ENCODE assay signal across 22 mouse cellular contexts in the genomic region with DNA sequence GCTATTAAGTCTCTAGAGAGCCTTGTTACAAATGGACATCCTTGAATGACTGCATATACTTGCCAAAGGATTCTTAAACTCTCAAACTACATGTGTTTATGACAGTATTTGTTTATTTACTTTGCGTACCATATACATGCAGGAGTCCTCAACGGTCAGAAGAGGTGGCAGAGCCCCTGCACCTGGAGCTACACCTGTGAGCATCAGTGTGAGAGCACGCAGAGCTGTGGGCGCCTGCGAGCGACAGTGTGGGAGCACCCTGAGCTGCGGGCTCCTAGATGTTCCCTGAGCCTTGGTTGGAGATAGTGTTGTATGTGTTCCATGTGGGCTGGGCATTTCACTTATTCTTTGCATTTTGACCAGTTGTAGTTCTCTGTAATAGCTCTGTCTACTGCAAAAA. TPM values are rescaled to one million over a fixed set of nuclear protein-coding genes. Genes with fewer than 3 reads are reported as not detected.
A peak's percentile ranks its signal among the peaks of the same experiment; 100 is the strongest.
DNase-seq lines count a peak whose midpoint lies in the region; ATAC-seq and TF ChIP-seq lines count a peak whose summit lies in the region.
"Had no signal": no experiment of that assay in that cellular context is flagged by ENCODE, and none has a peak within 500 bp of the region (broad histone marks: within the 10 kb centered on the region; RNA-seq: fewer than 3 reads in every experiment).

No protein-coding gene starts in this region.

- no peak overlapping the region for H3K9ac ChIP-seq in intestine, embryonic 14.5 days (ENCODE audit: low read length)
- H3K9ac ChIP-seq in intestine, postnatal 0 days (ENCODE audit: low read depth, low read length): no peak overlapping the region
- no peak overlapping the region for H3K9ac ChIP-seq in midbrain, embryonic 14.5 days (replicated peaks; ENCODE audit: low read length)
- H3K9ac ChIP-seq in midbrain, embryonic 16.5 days (ENCODE audit: low read depth, low read length): no peak overlapping the region
- no peak overlapping the region for H3K9ac ChIP-seq in hindbrain, embryonic 13.5 days
- H3K9ac ChIP-seq: embryonic facial prominence, embryonic 13.5 days; embryonic facial prominence, embryonic 15.5 days; forebrain, embryonic 12.5 days had no signal

- no peaks in the 10 kb centered on the region for H3K9me3 ChIP-seq in intestine, embryonic 14.5 days (ENCODE audit: control insufficient read depth, low read length)
- H3K9me3 ChIP-seq in intestine, postnatal 0 days (ENCODE audit: control insufficient read depth): no peaks in the 10 kb centered on the region
- no peaks in the 10 kb centered on the region for H3K9me3 ChIP-seq in midbrain, embryonic 14.5 days (ENCODE audit: control insufficient read depth, low read length)
- H3K9me3 ChIP-seq in midbrain, embryonic 16.5 days (replicated peaks; ENCODE audit: control insufficient read depth, low read length, poor library complexity, severe bottlenecking): no peaks in the 10 kb centered on the region
- H3K9me3 ChIP-seq in hindbrain, embryonic 13.5 days: no peaks in the 10 kb centered on the region
- H3K9me3 ChIP-seq: embryonic facial prominence, embryonic 13.5 days; embryonic facial prominence, embryonic 15.5 days; forebrain, embryonic 10.5 days; forebrain, embryonic 12.5 days had no signal

- no peaks in the 10 kb centered on the region for H3K4me1 ChIP-seq in intestine, embryonic 14.5 days (replicated peaks; ENCODE audit: control insufficient read depth, insufficient read depth, low read length)
- no peaks in the 10 kb centered on the region for H3K4me1 ChIP-seq in intestine, postnatal 0 days (replicated peaks; ENCODE audit: control insufficient read depth, insufficient read depth, low read length)
- no peaks in the 10 kb centered on the region for H3K4me1 ChIP-seq in midbrain, embryonic 14.5 days (ENCODE audit: control insufficient read depth, insufficient read depth, low read length)
- H3K4me1 ChIP-seq in midbrain, embryonic 16.5 days (ENCODE audit: control insufficient read depth, insufficient read depth, low read length): peaks cover 4% of the 10 kb centered on the region; the same call in 1 of the 2 replicates
- H3K4me1 ChIP-seq in hindbrain, embryonic 13.5 days (replicated peaks): peaks cover 15% of the 10 kb centered on the region

- no peak for ATAC-seq in intestine, embryonic 14.5 days (replicated peaks; ENCODE audit: low FRiP score, low TSS enrichment, low read depth)
- ATAC-seq in intestine, postnatal 0 days: no peak
- ATAC-seq in midbrain, embryonic 14.5 days (ENCODE audit: low FRiP score, low TSS enrichment): no peak
- ATAC-seq in midbrain, embryonic 16.5 days: no peak
- ATAC-seq in hindbrain, embryonic 13.5 days (ENCODE audit: low FRiP score): no peak
- ATAC-seq: forebrain, embryonic 14.5 days; forebrain, embryonic 16.5 days had no signal

- 83% methylated on average over 7 of the region's 7 CpGs for whole genome bisulfite sequencing in intestine, embryonic 14.5 days
- WGBS in intestine, postnatal 0 days: 86% methylated on average over 7 of the region's 7 CpGs
- WGBS in midbrain, embryonic 14.5 days: 96% methylated on average over 7 of the region's 7 CpGs
- WGBS in midbrain, embryonic 16.5 days: 93% methylated on average over 7 of the region's 7 CpGs
- WGBS in hindbrain, embryonic 13.5 days: 91% methylated on average over 7 of the region's 7 CpGs

- no peak overlapping the region for H3K4me2 ChIP-seq in intestine, embryonic 14.5 days (ENCODE audit: low read length)
- H3K4me2 ChIP-seq in intestine, postnatal 0 days (replicated peaks; ENCODE audit: low read depth): no peak overlapping the region
- no peak overlapping the region for H3K4me2 ChIP-seq in midbrain, embryonic 14.5 days (ENCODE audit: low read length)
- no peak overlapping the region for H3K4me2 ChIP-seq in midbrain, embryonic 16.5 days (ENCODE audit: low read length)
- H3K4me2 ChIP-seq in hindbrain, embryonic 13.5 days: no peak overlapping the region
- H3K4me2 ChIP-seq: embryonic facial prominence, embryonic 13.5 days; embryonic facial prominence, embryonic 15.5 days; forebrain, embryonic 12.5 days had no signal

- H3K36me3 ChIP-seq in intestine, embryonic 14.5 days (ENCODE audit: control insufficient read depth, insufficient read depth, low read length): no peaks in the 10 kb centered on the region
- H3K36me3 ChIP-seq in intestine, postnatal 0 days (ENCODE audit: control insufficient read depth, insufficient read depth): no peaks in the 10 kb centered on the region
- no peaks in the 10 kb centered on the region for H3K36me3 ChIP-seq in midbrain, embryonic 14.5 days (ENCODE audit: control insufficient read depth, insufficient read depth, low read length)
- no peaks in the 10 kb centered on the region for H3K36me3 ChIP-seq in midbrain, embryonic 16.5 days (ENCODE audit: control insufficient read depth, insufficient read depth, low read length)
- H3K36me3 ChIP-seq in hindbrain, embryonic 13.5 days: no peaks in the 10 kb centered on the region
- H3K36me3 ChIP-seq: embryonic facial prominence, embryonic 13.5 days; embryonic facial prominence, embryonic 15.5 days; forebrain, embryonic 10.5 days; forebrain, embryonic 12.5 days had no signal

- no peak overlapping the region for H3K4me3 ChIP-seq in intestine, embryonic 14.5 days (ENCODE audit: low read depth, low read length)
- H3K4me3 ChIP-seq in intestine, postnatal 0 days (ENCODE audit: low read depth, low read length): no peak overlapping the region
- no peak overlapping the region for H3K4me3 ChIP-seq in midbrain, embryonic 14.5 days (replicated peaks; ENCODE audit: low read depth, low read length)
- H3K4me3 ChIP-seq in midbrain, embryonic 16.5 days (ENCODE audit: low read depth, low read length): no peak overlapping the region
- no peak overlapping the region for H3K4me3 ChIP-seq in hindbrain, embryonic 13.5 days
- H3K4me3 ChIP-seq: embryonic facial prominence, embryonic 13.5 days; embryonic facial prominence, embryonic 15.5 days; erythroblast, embryonic 14.5 days; forebrain, embryonic 10.5 days; forebrain, embryonic 12.5 days had no signal

- H3K27ac ChIP-seq in intestine, embryonic 14.5 days (ENCODE audit: low read depth): no peak overlapping the region
- no peak overlapping the region for H3K27ac ChIP-seq in intestine, postnatal 0 days (ENCODE audit: low read depth, low read length)
- H3K27ac ChIP-seq in midbrain, embryonic 14.5 days (replicated peaks; ENCODE audit: low read depth, low read length): no peak overlapping the region
- H3K27ac ChIP-seq in midbrain, embryonic 16.5 days (ENCODE audit: low read length): no peak overlapping the region
- H3K27ac ChIP-seq in hindbrain, embryonic 13.5 days: no peak overlapping the region
- H3K27ac ChIP-seq: embryonic facial prominence, embryonic 13.5 days; embryonic facial prominence, embryonic 15.5 days; forebrain, embryonic 10.5 days; forebrain, embryonic 12.5 days had no signal

- TF ChIP-seq CTCF in intestine, postnatal 0 days (IDR thresholded peaks at IDR 0.05; ENCODE audit: low read depth): no peak

- H3K27me3 ChIP-seq in intestine, embryonic 14.5 days (replicated peaks; ENCODE audit: control insufficient read depth, insufficient read depth, low read length): no peaks in the 10 kb centered on the region
- H3K27me3 ChIP-seq in intestine, postnatal 0 days (replicated peaks; ENCODE audit: control insufficient read depth, insufficient read depth, low read length): no peaks in the 10 kb centered on the region
- no peaks in the 10 kb centered on the region for H3K27me3 ChIP-seq in midbrain, embryonic 14.5 days (ENCODE audit: control insufficient read depth, insufficient read depth, low read length)
- no peaks in the 10 kb centered on the region for H3K27me3 ChIP-seq in midbrain, embryonic 16.5 days (ENCODE audit: control insufficient read depth, insufficient read depth, low read depth, low read length)
- H3K27me3 ChIP-seq in hindbrain, embryonic 13.5 days: no peaks in the 10 kb centered on the region
- H3K27me3 ChIP-seq: embryonic facial prominence, embryonic 13.5 days; embryonic facial prominence, embryonic 15.5 days; forebrain, embryonic 12.5 days had no signal

- peak; percentile 50 for DNase-seq in intestine, embryonic 14.5 days (ENCODE audit: low spot score)
- DNase-seq in midbrain, embryonic 14.5 days: peak; percentile 0
- DNase-seq: adrenal gland, adult 2 months; adrenal gland, postnatal 10 days; adrenal gland, postnatal 25 days; cerebellum, adult 11 months; cerebellum, adult 18-20 months; cerebellum, adult 8-10 months; cerebellum, adult 9-11 months; cerebellum, postnatal 14 days; cerebellum, postnatal 36 days; embryo, embryonic 11 days had no signal

RNA-seq across cellular contexts. Expression of a gene that starts 42.5 kb away (rescaled TPM):
- 80.7 and 85.5 TPM in 2 replicates for polyA plus RNA-seq in intestine, embryonic 14.5 days (2014; fragmentation: Nextera tagmentation; extraction: Ambion mirVana)
- 44.8 and 49.3 TPM in 2 replicates for polyA plus RNA-seq in intestine, postnatal 0 days (2015; fragmentation: Nextera tagmentation; extraction: Ambion mirVana)
- 152 and 155 TPM in 2 replicates for polyA plus RNA-seq in midbrain, embryonic 14.5 days (2014; fragmentation: Nextera tagmentation; extraction: Ambion mirVana)
- polyA plus RNA-seq in midbrain, embryonic 16.5 days (2015; fragmentation: Nextera tagmentation; extraction: Ambion mirVana): 162 and 178 TPM in 2 replicates
- 169 and 170 TPM in 2 replicates for polyA plus RNA-seq in hindbrain, embryonic 13.5 days (2015; fragmentation: Nextera tagmentation; extraction: Ambion mirVana)
